Mouse (Mus musculus) layer of hippocampus, postnatal 14 days (tissue): ENCODE data around the gene Gns. TPM values are rescaled to one million over a fixed set of nuclear protein-coding genes. Genes with fewer than 3 reads are reported as not detected.

Experiments used
- DNase-seq, 2 experiments: peaks; one replicate each; pipeline ENCODE4 v3.0.0; 2021 to 2022; ENCODE audit warnings: low spot score in 2 of 2, mixed read lengths in 1 of 2
- total RNA-seq, 2 experiments: library from RNA; stranded (reverse); gene quantifications; 2 replicates each; pipeline ENCODE4 v1.2.3; 2021

The Gns gene
- total RNA-seq, 2 experiments from 2014 or later = 74.1 to 79.9 TPM

GRCm38 (mm10) chr10:121364306-121364705, 584 bp upstream of the Gns start:
- DNase-seq = no peak

- no peak for DNase-seq
These were observed 937 bp downstream of the Gns start for GRCm38 (mm10) chr10:121365781-121366272.

- DNase-seq = no peak
These were observed 2.4 kb downstream of the Gns start for GRCm38 (mm10) chr10:121367271-121367670.

GRCm38 (mm10) chr10:121367780-121368179, 2.9 kb downstream of the Gns start:
- DNase-seq = no peak

- DNase-seq = no peak
These were observed 4.0 kb downstream of the Gns start for GRCm38 (mm10) chr10:121368783-121369465.

GRCm38 (mm10) chr10:121370777-121371176, 5.9 kb downstream of the Gns start:
- DNase-seq = no peak

- no peak for DNase-seq
These were observed 9.1 kb downstream of the Gns start for GRCm38 (mm10) chr10:121374013-121374412.

- peak in 1 of 2 experiments; percentile 39 for DNase-seq
These were observed 10.1 kb downstream of the Gns start for GRCm38 (mm10) chr10:121374693-121375620.

- DNase-seq = no peak
These were observed 11.0 kb downstream of the Gns start for GRCm38 (mm10) chr10:121375649-121376493.

- DNase-seq = no peak
These were observed 11.8 kb downstream of the Gns start for GRCm38 (mm10) chr10:121376530-121377271.

- DNase-seq = no peak
These were observed 14.5 kb downstream of the Gns start for GRCm38 (mm10) chr10:121379387-121379786.

GRCm38 (mm10) chr10:121381280-121381679, 16.4 kb downstream of the Gns start:
- no peak for DNase-seq

GRCm38 (mm10) chr10:121384710-121385109, 19.8 kb downstream of the Gns start:
- DNase-seq = no peak

- no peak for DNase-seq
These were observed 20.8 kb downstream of the Gns start for GRCm38 (mm10) chr10:121385695-121386094.

- DNase-seq = no peak
These were observed 21.5 kb downstream of the Gns start for GRCm38 (mm10) chr10:121386347-121386746.

- no peak for DNase-seq
These were observed 25.7 kb downstream of the Gns start for GRCm38 (mm10) chr10:121390602-121391001.

- DNase-seq = no peak
These were observed 27.0 kb downstream of the Gns start for GRCm38 (mm10) chr10:121391901-121392300.

GRCm38 (mm10) chr10:121394270-121394669, 29.4 kb downstream of the Gns start:
- DNase-seq = no peak

- DNase-seq = no peak
These were observed 30.0 kb downstream of the Gns start for GRCm38 (mm10) chr10:121394789-121395325.

- no peak for DNase-seq
These were observed 30.8 kb downstream of the Gns start for GRCm38 (mm10) chr10:121395542-121396176.
